In genomic region chr11:69712954-69713672, GRCm38 (mm10) we compare ENCODE assay signal across 20 mouse cellular contexts. TPM values are rescaled to one million over a fixed set of nuclear protein-coding genes. Genes with fewer than 3 reads are reported as not detected.
DNase-seq lines count a peak whose midpoint lies in the region; ATAC-seq lines count a peak whose summit lies in the region.
"Had no signal": no experiment of that assay in that cellular context is flagged by ENCODE, and none has a peak within 500 bp of the region (broad histone marks: within the 10 kb centered on the region; RNA-seq: fewer than 3 reads in every experiment).

No protein-coding gene starts in this region.

- no peaks in the 10 kb centered on the region for H3K36me3 ChIP-seq in neural tube, embryonic 15.5 days
- H3K36me3 ChIP-seq: forebrain, embryonic 15.5 days; liver, embryonic 15.5 days had no signal

- H3K4me1 ChIP-seq in neural tube, embryonic 15.5 days: no peaks in the 10 kb centered on the region
- H3K4me1 ChIP-seq: forebrain, embryonic 15.5 days had no signal

- no peak for ATAC-seq in neural tube, embryonic 15.5 days (ENCODE audit: low FRiP score)
- ATAC-seq: CD4-positive, CD25-positive, alpha-beta regulatory T cell, adult 4 months; forebrain, embryonic 15.5 days; Patski had no signal

- 84% methylated on average over 20 of the region's 20 CpGs for WGBS in neural tube, embryonic 15.5 days

- no peaks in the 10 kb centered on the region for H3K9me3 ChIP-seq in neural tube, embryonic 15.5 days (replicated peaks)
- H3K9me3 ChIP-seq: forebrain, embryonic 15.5 days; liver, embryonic 15.5 days had no signal

- H3K4me3 ChIP-seq in neural tube, embryonic 15.5 days (replicated peaks): no peak overlapping the region
- H3K4me3 ChIP-seq: erythroblast, embryonic 14.5 days; forebrain, embryonic 15.5 days; layer of hippocampus, adult 2 months; liver, embryonic 15.5 days; megakaryocyte, embryonic 14.5 days had no signal

- no peak overlapping the region for H3K9ac ChIP-seq in neural tube, embryonic 15.5 days (replicated peaks)
- H3K9ac ChIP-seq: forebrain, embryonic 15.5 days; liver, embryonic 15.5 days had no signal

- H3K4me2 ChIP-seq in neural tube, embryonic 15.5 days: no peak overlapping the region
- H3K4me2 ChIP-seq: forebrain, embryonic 15.5 days; liver, embryonic 15.5 days had no signal

- H3K27me3 ChIP-seq in neural tube, embryonic 15.5 days (replicated peaks): no peaks in the 10 kb centered on the region
- H3K27me3 ChIP-seq: forebrain, embryonic 15.5 days; liver, embryonic 15.5 days; Patski had no signal

- DNase-seq in ES-CJ7 (ENCODE audit: low read depth, low spot score) (peak; percentile 71), ZHBTc4 (ENCODE audit: low read depth, low spot score) (peak; percentile 77)
- DNase-seq in kidney, adult 9 months: peak; percentile 73
- DNase-seq in kidney, postnatal 36 days: peak; percentile 36 to 66
- no peak for DNase-seq in spleen, postnatal 10 days (ENCODE audit: low spot score in 2 of 2)
- DNase-seq in B cell, adult 2 months: no peak
- DNase-seq in urinary bladder, postnatal 10 days (ENCODE audit: low spot score): no peak
- DNase-seq: cerebellum, adult 9-10 months; heart, adult 18-20 months; lung, postnatal 10 days; retina, postnatal 1 day; thymus, postnatal 36 days had no signal

- no peak overlapping the region for H3K27ac ChIP-seq in neural tube, embryonic 15.5 days (replicated peaks)
- H3K27ac ChIP-seq: forebrain, embryonic 15.5 days; layer of hippocampus, adult 2 months; liver, embryonic 15.5 days had no signal

RNA-seq across cellular contexts. Expression of gene Tnfsfm13, which starts 17.2 kb away (rescaled TPM):
- polyA plus RNA-seq in neural tube, embryonic 15.5 days (2015; fragmentation: Nextera tagmentation; extraction: Ambion mirVana): 1.8 and 2.3 TPM in 2 replicates
- polyA plus RNA-seq: CD4-positive, CD25-positive, alpha-beta regulatory T cell, adult 4 months; erythroblast, embryonic 14.5 days had no signal

RNA-seq across cellular contexts. Expression of gene Tnfsf12, which starts 17.5 kb away (rescaled TPM):
- 4.1 and 5.3 TPM in 2 replicates for polyA plus RNA-seq in neural tube, embryonic 15.5 days (2015; fragmentation: Nextera tagmentation; extraction: Ambion mirVana)

RNA-seq across cellular contexts. Expression of gene Tnfsf13, which starts 27.5 kb away (rescaled TPM):
- 0.19 and 0.43 TPM in 2 replicates for polyA plus RNA-seq in neural tube, embryonic 15.5 days (2015; fragmentation: Nextera tagmentation; extraction: Ambion mirVana)
- polyA plus RNA-seq: CD4-positive, CD25-positive, alpha-beta regulatory T cell, adult 4 months; erythroblast, embryonic 14.5 days had no signal

RNA-seq across cellular contexts. Expression of gene Senp3, which starts 31.2 kb away (rescaled TPM):
- polyA plus RNA-seq in neural tube, embryonic 15.5 days (2015; fragmentation: Nextera tagmentation; extraction: Ambion mirVana): 90.8 and 109 TPM in 2 replicates

RNA-seq across cellular contexts. Expression of gene Eif4a1, which starts 40.9 kb away (rescaled TPM):
- 437 and 477 TPM in 2 replicates for polyA plus RNA-seq in neural tube, embryonic 15.5 days (2015; fragmentation: Nextera tagmentation; extraction: Ambion mirVana)

Comparison
In these comparisons a context has a peak if more than half of its experiments do, and no peak if none do; other contexts are left out.
1. DNase-seq: peak in ES-CJ7 (single experiment), ZHBTc4 (single experiment), kidney, adult 9 months (single experiment) and kidney, postnatal 36 days (2 of 2); none in spleen, postnatal 10 days (0 of 2), B cell, adult 2 months (0 of 2) and urinary bladder, postnatal 10 days (single experiment).